Mouse (Mus musculus) hindbrain, embryonic 16.5 days (tissue): ENCODE results near the gene Mtx3. TPM values are rescaled to one million over a fixed set of nuclear protein-coding genes. Genes with fewer than 3 reads are reported as not detected.
"Not testable (repeated sequence)": the region's sequence is repeated elsewhere in the genome, so short reads cannot be mapped to it uniquely, and the experiment has no call there.

Experiments
- ATAC-seq: fragments of 200-750 bp; cut with Nextera tagmentation; 2 replicates; pipeline ENCODE4 v1.8.0; 2017; ENCODE audit warnings: moderate TSS enrichment, moderate library complexity
- H3K27ac ChIP-seq: fragments of 300-500 bp; sonication (generic); 2 replicates; pipeline ENCODE4 v1.5.1; 2014; ENCODE audit warnings: low read depth, mild to moderate bottlenecking, control low read depth, low read length, moderate library complexity
- H3K27me3 ChIP-seq: fragments of 300-500 bp; sonication (generic); replicated peaks from 2 replicates; pipeline ENCODE4 v1.6.1; 2014; ENCODE audit warnings: low read length; ENCODE audit not compliant: control insufficient read depth, insufficient read depth
- H3K36me3 ChIP-seq: fragments of 300-500 bp; sonication (generic); 2 replicates; pipeline ENCODE4 v1.6.1; 2014; ENCODE audit warnings: mild to moderate bottlenecking, low read length, moderate library complexity, mixed read lengths; ENCODE audit not compliant: control insufficient read depth, insufficient read depth
- H3K4me1 ChIP-seq: fragments of 300-500 bp; sonication (generic); 2 replicates; pipeline ENCODE4 v1.6.1; 2014; ENCODE audit warnings: low read depth, low read length; ENCODE audit not compliant: control insufficient read depth, insufficient read depth
- H3K4me2 ChIP-seq: fragments of 300-500 bp; sonication (generic); 2 replicates; pipeline ENCODE4 v1.6.1; 2014; ENCODE audit warnings: mild to moderate bottlenecking, low read length, control low read depth, moderate library complexity
- H3K4me3 ChIP-seq: fragments of 300-500 bp; sonication (generic); 2 replicates; pipeline ENCODE4 v1.5.1; 2014; ENCODE audit warnings: mild to moderate bottlenecking, low read length, control low read depth, moderate library complexity
- H3K9ac ChIP-seq: fragments of 300-500 bp; sonication (generic); 2 replicates; pipeline ENCODE4 v1.6.1; 2014; ENCODE audit warnings: low read depth, mild to moderate bottlenecking, control low read depth, low read length, moderate library complexity
- H3K9me3 ChIP-seq: fragments of 300-500 bp; sonication (generic); 2 replicates; pipeline ENCODE4 v1.6.1; 2014; ENCODE audit warnings: mild to moderate bottlenecking, low read length, moderate library complexity; ENCODE audit not compliant: control insufficient read depth
- WGBS: fragments of 180-500 bp; shearing (Covaris S2); extraction: QIAGEN DNeasy Blood & Tissue Kit; methylation state at CpG from one replicate; pipeline ENCODE4 v1.1.7; 2014; 5-methylcytosine and 5-hydroxymethylcytosine counted together
- polyA plus RNA-seq: library from polyadenylated mRNA; unstranded; fragments of >200 nt; fragmentation: Nextera tagmentation; extraction: Ambion mirVana; gene quantifications from 2 replicates; pipeline ENCODE4 v1.2.1, GENCODE M21; 2015

Gene Mtx3
- 3.2 and 4.0 TPM in 2 replicates for polyA plus RNA-seq

- Histone ChIP-seq H3K4me1 (peaks cover 7% of the 10 kb centered on the region), H3K9ac (peak within 1 kb of the TSS; percentile 91), H3K27ac (peak within 1 kb of the TSS; percentile 82), H3K27me3 (no peaks in the 10 kb centered on the region), H3K4me3 (peak within 1 kb of the TSS; percentile 79), H3K4me2 (peak within 1 kb of the TSS; percentile 62), H3K9me3 (no peaks in the 10 kb centered on the region), H3K36me3 (peaks cover 11% of the 10 kb centered on the region)
- ATAC-seq, result peak; percentile 100
- 2% methylated on average over 35 of the region's 40 CpGs for WGBS
These were observed at the start of gene Mtx3 for GRCm38 (mm10) chr13:92844586-92845221. TSS of gene Mtx3 (plus strand) at chr13:92844760.

GRCm38 (mm10) chr13:92798830-92799229 is 45.7 kb upstream of the Mtx3 start:
- Histone ChIP-seq H3K4me1 (peaks cover 4% of the 10 kb centered on the region), H3K27ac (no peak overlapping the region), H3K4me3 (no peak overlapping the region), H3K27me3 (peaks cover 7% of the 10 kb centered on the region), H3K9ac (no peak overlapping the region), H3K36me3 (no peaks in the 10 kb centered on the region), H3K4me2 (no peak overlapping the region), H3K9me3 (no peaks in the 10 kb centered on the region)
- 67% methylated on average over 2 of the region's 2 CpGs for WGBS
- no peak for ATAC-seq

- no peaks in the 10 kb centered on the region for H3K9me3 ChIP-seq
- H3K27ac ChIP-seq, result no peak overlapping the region
- H3K4me1 ChIP-seq, result peaks cover 4% of the 10 kb centered on the region
- no peak for ATAC-seq
- peaks cover 7% of the 10 kb centered on the region for H3K27me3 ChIP-seq
- H3K9ac ChIP-seq, result no peak overlapping the region
- no peaks in the 10 kb centered on the region for H3K36me3 ChIP-seq
- H3K4me3 ChIP-seq, result no peak overlapping the region
- H3K4me2 ChIP-seq, result no peak overlapping the region
- WGBS, result 79% methylated on average over 7 of the region's 7 CpGs
These were observed 45.1 kb upstream of the Mtx3 start for GRCm38 (mm10) chr13:92799306-92799925.

- no peak for ATAC-seq
- no peak overlapping the region for H3K9ac ChIP-seq
- H3K9me3 ChIP-seq, result no peaks in the 10 kb centered on the region
These were observed 37.8 kb upstream of the Mtx3 start for GRCm38 (mm10) chr13:92806785-92807184.

GRCm38 (mm10) chr13:92807849-92808248 is 36.7 kb upstream of the Mtx3 start:
- H3K36me3 ChIP-seq, result no peaks in the 10 kb centered on the region
- H3K4me2 ChIP-seq, result no peak overlapping the region
- no peak for ATAC-seq
- H3K4me3 ChIP-seq, result no peak overlapping the region
- H3K27me3 ChIP-seq, result no peaks in the 10 kb centered on the region
- H3K9ac ChIP-seq, result no peak overlapping the region
- no peak overlapping the region for H3K27ac ChIP-seq
- no peaks in the 10 kb centered on the region for H3K9me3 ChIP-seq
- no peaks in the 10 kb centered on the region for H3K4me1 ChIP-seq
- 94% methylated on average over 3 of the region's 3 CpGs for WGBS

More at GRCm38 (mm10) chr13:92806785-92807184, 37.8 kb upstream of the Mtx3 start:
- H3K27ac ChIP-seq, result no peak overlapping the region
- H3K4me2 ChIP-seq, result no peak overlapping the region
- no peaks in the 10 kb centered on the region; the same call in 1 of the 2 replicates for H3K4me1 ChIP-seq
- no peaks in the 10 kb centered on the region for H3K36me3 ChIP-seq
- H3K27me3 ChIP-seq, result no peaks in the 10 kb centered on the region
- H3K4me3 ChIP-seq, result no peak overlapping the region

- not testable (repeated sequence) for H3K9me3 ChIP-seq, ATAC-seq, H3K4me2 ChIP-seq, H3K4me1 ChIP-seq, H3K9ac ChIP-seq, H3K27me3 ChIP-seq, H3K36me3 ChIP-seq, H3K27ac ChIP-seq, H3K4me3 ChIP-seq
- 93% methylated on average over 1 of the region's 1 CpGs for WGBS
These were observed 34.0 kb upstream of the Mtx3 start for GRCm38 (mm10) chr13:92810592-92810991.

- no peaks in the 10 kb centered on the region for H3K27me3 ChIP-seq
- no peak overlapping the region for H3K4me3 ChIP-seq
- H3K27ac ChIP-seq, result no peak overlapping the region
- ATAC-seq, result no peak
- H3K9ac ChIP-seq, result no peak overlapping the region
- 86% methylated on average over 5 of the region's 5 CpGs for WGBS
- no peaks in the 10 kb centered on the region for H3K4me1 ChIP-seq
- no peaks in the 10 kb centered on the region for H3K36me3 ChIP-seq
- no peaks in the 10 kb centered on the region for H3K9me3 ChIP-seq
- H3K4me2 ChIP-seq, result no peak overlapping the region
These were observed 28.2 kb upstream of the Mtx3 start for GRCm38 (mm10) chr13:92816329-92816728.

GRCm38 (mm10) chr13:92817357-92817756 is 27.2 kb upstream of the Mtx3 start:
- H3K4me2 ChIP-seq, result no peak overlapping the region
- no peaks in the 10 kb centered on the region for H3K36me3 ChIP-seq
- 85% methylated on average over 3 of the region's 3 CpGs for WGBS
- H3K4me3 ChIP-seq, result no peak overlapping the region
- H3K4me1 ChIP-seq, result no peaks in the 10 kb centered on the region
- no peak for ATAC-seq
- no peaks in the 10 kb centered on the region for H3K9me3 ChIP-seq
- H3K27me3 ChIP-seq, result no peaks in the 10 kb centered on the region
- no peak overlapping the region for H3K27ac ChIP-seq
- no peak overlapping the region for H3K9ac ChIP-seq

GRCm38 (mm10) chr13:92828820-92829219 is 15.7 kb upstream of the Mtx3 start:
- no peaks in the 10 kb centered on the region for H3K4me1 ChIP-seq

More at GRCm38 (mm10) chr13:92828820-92829219, 15.7 kb upstream of the Mtx3 start:
- Histone ChIP-seq H3K4me3 (no peak overlapping the region), H3K9me3 (no peaks in the 10 kb centered on the region), H3K27ac (no peak overlapping the region), H3K9ac (no peak overlapping the region; the same call in 1 of the 2 replicates), H3K36me3 (no peaks in the 10 kb centered on the region), H3K4me2 (peak overlapping the region; percentile 24), H3K27me3 (no peaks in the 10 kb centered on the region)
- 48% methylated on average over 10 of the region's 10 CpGs for WGBS
- ATAC-seq, result peak; percentile 37; the same call in 1 of the 2 replicates
